7 mouse cellular contexts compared by ENCODE assay signal in genomic region chr17:15423080-15423765, GRCm38 (mm10). TPM values are rescaled to one million over a fixed set of nuclear protein-coding genes. Genes with fewer than 3 reads are reported as not detected.
DNase-seq lines count a peak whose midpoint lies in the region; ATAC-seq lines count a peak whose summit lies in the region.

No protein-coding gene starts in this region.

- H3K27me3 ChIP-seq in midbrain, embryonic 11.5 days (ENCODE audit: control insufficient read depth, insufficient read depth, low read length): no peaks in the 10 kb centered on the region
- H3K27me3 ChIP-seq in midbrain, embryonic 16.5 days (ENCODE audit: control insufficient read depth, insufficient read depth, low read depth, low read length): no peaks in the 10 kb centered on the region

- H3K9ac ChIP-seq in midbrain, embryonic 11.5 days (ENCODE audit: low read length): no peak overlapping the region
- H3K9ac ChIP-seq in midbrain, embryonic 16.5 days (ENCODE audit: low read depth, low read length): no peak overlapping the region

- H3K4me2 ChIP-seq in midbrain, embryonic 11.5 days: no peak overlapping the region
- H3K4me2 ChIP-seq in midbrain, embryonic 16.5 days (ENCODE audit: low read length): no peak overlapping the region

- DNase-seq in midbrain, embryonic 11.5 days (ENCODE audit: low spot score, missing footprints): peak; percentile 73
- peak; percentile 81 for DNase-seq in gonadal fat pad, adult 2 months (ENCODE audit: low read depth)
- DNase-seq in layer of hippocampus, adult 9-11 months: peak; percentile 81
- DNase-seq in right cerebral cortex, postnatal 36 days (ENCODE audit: low spot score in 2 of 2): peak; percentile 73 to 85
- no peak for DNase-seq in retina, postnatal 1 day
- DNase-seq in thymus, adult 18-20 months: no peak

- WGBS in midbrain, embryonic 11.5 days: 94% methylated on average over 8 of the region's 8 CpGs
- 90% methylated on average over 8 of the region's 8 CpGs for WGBS in midbrain, embryonic 16.5 days

- H3K9me3 ChIP-seq in midbrain, embryonic 11.5 days (ENCODE audit: control insufficient read depth, low read length): no peaks in the 10 kb centered on the region
- no peaks in the 10 kb centered on the region for H3K9me3 ChIP-seq in midbrain, embryonic 16.5 days (replicated peaks; ENCODE audit: control insufficient read depth, low read length, poor library complexity, severe bottlenecking)

- no peak for ATAC-seq in midbrain, embryonic 11.5 days (ENCODE audit: low FRiP score)
- ATAC-seq in midbrain, embryonic 16.5 days: no peak

- no peaks in the 10 kb centered on the region for H3K4me1 ChIP-seq in midbrain, embryonic 11.5 days (ENCODE audit: control insufficient read depth, insufficient read depth, low read length)
- no peaks in the 10 kb centered on the region for H3K4me1 ChIP-seq in midbrain, embryonic 16.5 days (ENCODE audit: control insufficient read depth, insufficient read depth, low read length)

- H3K27ac ChIP-seq in midbrain, embryonic 11.5 days (ENCODE audit: low read depth, low read length): no peak overlapping the region
- H3K27ac ChIP-seq in midbrain, embryonic 16.5 days (ENCODE audit: low read length): no peak overlapping the region

- H3K36me3 ChIP-seq in midbrain, embryonic 11.5 days (ENCODE audit: control insufficient read depth, insufficient read depth, low read length): peaks cover 24% of the 10 kb centered on the region; the same call in 1 of the 2 replicates
- H3K36me3 ChIP-seq in midbrain, embryonic 16.5 days (ENCODE audit: control insufficient read depth, insufficient read depth, low read length): peaks cover 55% of the 10 kb centered on the region

- H3K4me3 ChIP-seq in midbrain, embryonic 11.5 days (ENCODE audit: low read depth, low read length): no peak overlapping the region
- H3K4me3 ChIP-seq in midbrain, embryonic 16.5 days (ENCODE audit: low read depth, low read length): no peak overlapping the region

RNA-seq across cellular contexts. Expression of gene Fam120b, which starts 27.2 kb away (rescaled TPM):
- 32.2 and 36.3 TPM in 2 replicates for polyA plus RNA-seq in midbrain, embryonic 11.5 days (2014; fragmentation: Nextera tagmentation; extraction: Ambion mirVana)
- polyA plus RNA-seq in midbrain, embryonic 16.5 days (2015; fragmentation: Nextera tagmentation; extraction: Ambion mirVana): 50.0 and 54.3 TPM in 2 replicates
- 12.7 and 15.1 TPM in 2 replicates for polyA plus RNA-seq in gonadal fat pad, adult 2 months (2012; rRNA removed)

RNA-seq across cellular contexts. Expression of gene Dll1, which starts 46.6 kb away (rescaled TPM):
- polyA plus RNA-seq in midbrain, embryonic 11.5 days (2014; fragmentation: Nextera tagmentation; extraction: Ambion mirVana): 61.4 and 68.6 TPM in 2 replicates
- polyA plus RNA-seq in midbrain, embryonic 16.5 days (2015; fragmentation: Nextera tagmentation; extraction: Ambion mirVana): 17.8 and 18.5 TPM in 2 replicates
- polyA plus RNA-seq in gonadal fat pad, adult 2 months (2012; rRNA removed): 12.0 and 17.0 TPM in 2 replicates

Comparison
In these comparisons a context has a peak if more than half of its experiments do, and no peak if none do; other contexts are left out.
1. DNase-seq: peak in midbrain, embryonic 11.5 days (single experiment), gonadal fat pad, adult 2 months (single experiment), layer of hippocampus, adult 9-11 months (single experiment) and right cerebral cortex, postnatal 36 days (2 of 2); none in retina, postnatal 1 day (single experiment) and thymus, adult 18-20 months (0 of 2).